Mouse (Mus musculus): ENCODE data around the gene Zdhhc19. TPM values are rescaled to one million over a fixed set of nuclear protein-coding genes. Genes with fewer than 3 reads are reported as not detected.

Gene Zdhhc19
- polyA plus RNA-seq, 1 experiment from 2014 or later, result 0.26 TPM

DNA sequence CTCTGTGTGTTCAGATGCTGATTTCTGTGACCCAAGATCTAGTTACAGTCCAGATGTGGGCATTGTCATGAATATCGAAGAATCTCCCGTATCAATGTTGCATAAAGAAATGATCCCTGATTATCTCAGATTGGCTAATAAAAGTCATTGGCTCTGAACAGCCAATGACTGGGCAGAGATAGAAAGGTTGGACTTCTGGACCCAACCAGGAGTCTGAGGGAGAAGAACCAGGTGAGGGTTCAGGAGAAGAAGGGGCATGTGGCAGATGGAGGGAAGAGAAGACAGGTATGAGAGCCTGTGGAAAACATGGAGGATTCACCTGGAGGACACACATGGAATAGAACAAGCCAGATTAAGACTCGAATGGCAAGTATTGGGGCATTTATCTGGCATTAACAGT is 92.5 kb downstream of the Zdhhc19 start:
- Histone ChIP-seq H3K4me2 (ENCODE audit: low read length) (no peak overlapping the region), H3K4me1 (ENCODE audit: control insufficient read depth, insufficient read depth, low read length) (no peaks in the 10 kb centered on the region), H3K9me3 (replicated peaks; ENCODE audit: control insufficient read depth, low read length, poor library complexity, severe bottlenecking) (no peaks in the 10 kb centered on the region), H3K36me3 (ENCODE audit: control insufficient read depth, insufficient read depth, low read length) (no peaks in the 10 kb centered on the region), H3K27me3 (ENCODE audit: control insufficient read depth, insufficient read depth, low read depth, low read length) (no peaks in the 10 kb centered on the region), H3K9ac (ENCODE audit: low read depth, low read length) (no peak overlapping the region), H3K4me3 (ENCODE audit: low read depth, low read length) (no peak overlapping the region), H3K27ac (ENCODE audit: low read length) (no peak overlapping the region)
- ATAC-seq, result no peak
- WGBS, result 90% methylated on average over 3 of the region's 3 CpGs

DNA sequence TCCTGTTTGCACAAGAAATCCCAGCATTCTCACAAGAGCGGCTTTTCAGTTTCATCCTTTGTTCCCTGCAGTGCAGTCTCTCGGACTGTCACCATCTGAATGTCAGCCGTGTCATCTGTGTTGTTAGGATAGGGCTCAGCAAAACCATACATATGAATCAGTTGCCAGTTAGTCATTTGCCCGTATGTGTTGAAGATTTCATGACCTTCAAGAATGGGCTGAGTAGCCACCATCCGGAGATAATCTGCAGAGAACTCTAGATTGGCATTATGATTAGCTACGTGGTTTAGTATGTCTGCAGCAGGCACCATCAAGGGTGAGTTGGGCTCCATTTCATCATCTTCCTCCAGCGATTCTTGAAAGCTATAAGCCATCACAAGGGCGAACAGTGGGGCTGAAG is 95.5 kb downstream of the Zdhhc19 start:
- H3K4me3 ChIP-seq (ENCODE audit: low read depth, low read length), result no peak overlapping the region
- no peak for ATAC-seq
- H3K9ac ChIP-seq (ENCODE audit: low read depth, low read length), result no peak overlapping the region
- H3K36me3 ChIP-seq (ENCODE audit: control insufficient read depth, insufficient read depth, low read length), result no peaks in the 10 kb centered on the region
- H3K4me1 ChIP-seq (ENCODE audit: control insufficient read depth, insufficient read depth, low read length), result no peaks in the 10 kb centered on the region
- H3K27ac ChIP-seq (ENCODE audit: low read length), result no peak overlapping the region
- H3K9me3 ChIP-seq (replicated peaks; ENCODE audit: control insufficient read depth, low read length, poor library complexity, severe bottlenecking), result no peaks in the 10 kb centered on the region
- H3K27me3 ChIP-seq (ENCODE audit: control insufficient read depth, insufficient read depth, low read depth, low read length), result no peaks in the 10 kb centered on the region
- H3K4me2 ChIP-seq (ENCODE audit: low read length), result no peak overlapping the region
- WGBS, result 64% methylated on average over 8 of the region's 8 CpGs

DNA sequence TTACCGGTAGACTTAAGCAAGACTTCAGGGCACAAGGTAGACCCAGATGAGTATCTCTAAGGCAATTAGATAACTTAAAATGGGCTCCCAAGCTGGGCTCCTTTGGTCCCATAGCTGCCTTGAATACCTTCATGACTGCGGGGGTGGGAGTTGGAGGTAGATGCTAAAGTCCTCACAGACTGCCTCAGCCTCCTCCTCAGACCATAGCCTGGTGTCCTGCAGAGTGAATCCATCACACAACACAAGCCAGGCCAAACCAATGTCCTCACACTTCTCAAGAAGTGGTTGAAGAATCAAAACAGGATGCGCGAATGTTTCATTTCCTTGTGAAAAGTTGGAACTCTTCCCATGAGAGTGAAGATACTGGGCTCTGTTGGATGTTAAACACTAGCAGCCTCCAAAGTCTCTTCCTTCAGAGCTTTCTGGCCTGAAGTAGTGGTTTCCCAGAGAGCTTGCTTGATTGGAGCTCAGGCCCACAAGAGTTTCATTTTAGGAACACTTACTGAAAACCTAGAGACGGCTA is 97.3 kb downstream of the Zdhhc19 start:
- H3K27me3 ChIP-seq (ENCODE audit: control insufficient read depth, insufficient read depth, low read depth, low read length), result no peaks in the 10 kb centered on the region
- H3K9ac ChIP-seq (ENCODE audit: low read depth, low read length), result no peak overlapping the region
- no peak overlapping the region for H3K4me3 ChIP-seq (ENCODE audit: low read depth, low read length)
- no peak overlapping the region for H3K4me2 ChIP-seq (ENCODE audit: low read length)
- ATAC-seq, result no peak
- no peak overlapping the region for H3K27ac ChIP-seq (ENCODE audit: low read length)
- WGBS, result 95% methylated on average over 5 of the region's 5 CpGs
- no peaks in the 10 kb centered on the region for H3K36me3 ChIP-seq (ENCODE audit: control insufficient read depth, insufficient read depth, low read length)
- H3K9me3 ChIP-seq (replicated peaks; ENCODE audit: control insufficient read depth, low read length, poor library complexity, severe bottlenecking), result no peaks in the 10 kb centered on the region
- no peaks in the 10 kb centered on the region; the same call in 1 of the 2 replicates for H3K4me1 ChIP-seq (ENCODE audit: control insufficient read depth, insufficient read depth, low read length)

DNA sequence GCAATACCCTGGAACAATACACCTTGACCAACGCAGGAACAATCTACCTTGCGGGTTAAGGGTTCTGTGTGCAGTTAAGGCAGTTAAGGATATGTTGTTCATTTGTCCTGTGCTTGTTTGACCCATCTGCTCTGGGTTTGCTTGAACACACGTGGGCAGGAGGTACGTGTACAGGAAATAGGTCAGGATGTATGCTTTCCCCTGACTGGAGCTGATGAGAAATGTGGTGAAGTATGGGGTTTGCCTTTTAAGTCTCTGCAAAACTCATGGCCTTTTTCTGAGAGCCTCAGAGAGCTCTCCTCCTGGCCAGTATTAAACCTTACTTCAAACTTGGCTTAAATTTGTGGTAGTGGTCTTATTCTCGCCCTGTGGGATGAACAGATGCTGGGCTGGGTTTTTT is 97.9 kb downstream of the Zdhhc19 start:
- H3K27ac ChIP-seq (ENCODE audit: low read length), result no peak overlapping the region
- WGBS, result 79% methylated on average over 5 of the region's 5 CpGs
- H3K4me1 ChIP-seq (ENCODE audit: control insufficient read depth, insufficient read depth, low read length), result no peaks in the 10 kb centered on the region; the same call in 1 of the 2 replicates
- no peaks in the 10 kb centered on the region for H3K27me3 ChIP-seq (ENCODE audit: control insufficient read depth, insufficient read depth, low read depth, low read length)
- H3K4me3 ChIP-seq (ENCODE audit: low read depth, low read length), result no peak overlapping the region
- no peak for ATAC-seq
- H3K9ac ChIP-seq (ENCODE audit: low read depth, low read length), result no peak overlapping the region
- no peaks in the 10 kb centered on the region for H3K36me3 ChIP-seq (ENCODE audit: control insufficient read depth, insufficient read depth, low read length)
- H3K9me3 ChIP-seq (replicated peaks; ENCODE audit: control insufficient read depth, low read length, poor library complexity, severe bottlenecking), result no peaks in the 10 kb centered on the region
- H3K4me2 ChIP-seq (ENCODE audit: low read length), result no peak overlapping the region

DNA sequence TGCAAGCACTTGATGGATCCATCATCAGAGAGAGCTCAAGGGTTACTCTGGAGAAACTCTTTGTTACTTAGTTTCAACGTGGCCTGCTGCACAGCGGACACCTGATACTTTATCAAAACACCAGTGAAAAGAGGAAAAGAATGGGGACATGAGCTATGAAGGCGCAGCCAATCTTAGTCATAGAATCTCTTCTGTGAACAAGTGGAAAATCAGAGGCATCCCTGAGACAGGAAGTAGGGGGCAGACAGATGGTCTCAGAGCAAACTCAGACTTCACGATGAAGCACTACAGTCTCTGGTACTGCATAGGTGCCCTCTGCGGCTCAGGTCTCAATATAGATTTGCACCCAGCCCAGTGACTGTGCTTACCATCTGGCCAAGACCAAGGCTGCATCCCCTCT is 98.6 kb downstream of the Zdhhc19 start:
- Histone ChIP-seq H3K4me2 (ENCODE audit: low read length) (no peak overlapping the region), H3K27ac (ENCODE audit: low read length) (no peak overlapping the region), H3K9me3 (replicated peaks; ENCODE audit: control insufficient read depth, low read length, poor library complexity, severe bottlenecking) (no peaks in the 10 kb centered on the region), H3K9ac (ENCODE audit: low read depth, low read length) (no peak overlapping the region), H3K36me3 (ENCODE audit: control insufficient read depth, insufficient read depth, low read length) (no peaks in the 10 kb centered on the region), H3K27me3 (ENCODE audit: control insufficient read depth, insufficient read depth, low read depth, low read length) (no peaks in the 10 kb centered on the region), H3K4me3 (ENCODE audit: low read depth, low read length) (no peak overlapping the region), H3K4me1 (ENCODE audit: control insufficient read depth, insufficient read depth, low read length) (no peaks in the 10 kb centered on the region; the same call in 1 of the 2 replicates)
- no peak for ATAC-seq
- WGBS, result 80% methylated on average over 5 of the region's 5 CpGs

DNA sequence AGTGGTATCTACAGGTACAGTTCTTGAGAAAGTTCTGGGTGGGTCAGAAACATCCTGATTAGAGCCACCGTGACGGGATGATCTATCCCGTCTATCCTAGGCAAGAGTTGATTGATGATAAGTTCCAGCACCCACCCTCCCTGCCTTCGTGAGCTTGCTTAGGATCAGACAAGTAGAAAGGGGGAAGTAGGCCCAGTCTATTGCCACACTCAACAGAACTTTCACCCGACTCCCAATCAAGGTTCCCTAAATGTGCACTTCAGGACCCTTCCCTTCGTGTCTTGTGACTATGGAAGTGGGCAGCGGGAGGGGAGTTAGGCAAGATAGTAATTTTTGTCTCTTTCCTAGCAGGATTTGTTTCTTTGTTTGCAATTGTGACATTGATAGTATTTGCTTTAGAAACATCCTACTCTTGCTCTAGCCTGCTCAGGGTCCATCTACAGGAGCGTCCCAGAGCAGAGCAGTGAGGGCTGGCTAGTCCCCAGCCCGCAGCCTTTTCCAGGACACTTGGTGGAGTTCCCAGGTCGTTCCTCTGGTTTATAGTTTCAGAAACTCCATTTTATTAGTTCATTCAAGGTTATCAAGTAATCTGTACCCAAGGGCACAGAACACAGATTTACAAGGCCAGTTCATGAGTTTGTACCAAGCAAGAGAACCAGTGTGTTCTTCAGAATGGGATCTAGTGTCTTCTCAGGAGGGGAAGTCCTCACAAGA is 99.2 kb downstream of the Zdhhc19 start:
- no peak overlapping the region for H3K4me2 ChIP-seq (ENCODE audit: low read length)
- no peaks in the 10 kb centered on the region for H3K9me3 ChIP-seq (replicated peaks; ENCODE audit: control insufficient read depth, low read length, poor library complexity, severe bottlenecking)
- 89% methylated on average over 10 of the region's 10 CpGs for WGBS
- no peaks in the 10 kb centered on the region for H3K27me3 ChIP-seq (ENCODE audit: control insufficient read depth, insufficient read depth, low read depth, low read length)
- no peak overlapping the region for H3K9ac ChIP-seq (ENCODE audit: low read depth, low read length)
- no peaks in the 10 kb centered on the region; the same call in 1 of the 2 replicates for H3K4me1 ChIP-seq (ENCODE audit: control insufficient read depth, insufficient read depth, low read length)
- ATAC-seq, result no peak
- no peak overlapping the region for H3K4me3 ChIP-seq (ENCODE audit: low read depth, low read length)
- no peaks in the 10 kb centered on the region for H3K36me3 ChIP-seq (ENCODE audit: control insufficient read depth, insufficient read depth, low read length)
- no peak overlapping the region for H3K27ac ChIP-seq (ENCODE audit: low read length)

DNA sequence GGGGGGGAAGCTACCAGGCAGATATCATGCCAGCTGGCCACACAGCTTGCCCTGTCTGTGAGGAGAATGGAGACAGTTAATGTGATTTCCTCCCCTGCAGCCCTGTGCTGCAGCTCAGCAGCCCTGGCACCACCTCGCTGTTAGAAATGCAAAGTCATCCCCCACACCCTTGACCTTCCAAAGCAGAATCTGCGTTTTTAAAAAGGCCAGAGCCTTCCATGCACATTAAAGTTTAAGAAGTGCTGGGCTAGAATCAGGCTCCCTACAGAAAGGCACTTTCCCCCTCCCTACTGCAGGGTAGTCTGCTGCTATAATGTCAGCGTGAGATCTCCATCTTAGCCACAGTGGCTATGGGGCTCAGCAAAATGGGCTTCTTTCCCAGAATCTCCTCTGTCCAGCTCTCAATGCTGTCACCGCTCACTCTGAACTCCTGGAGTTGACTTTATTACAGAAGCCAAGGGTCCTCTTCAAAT is 101.9 kb downstream of the Zdhhc19 start:
- H3K4me1 ChIP-seq (ENCODE audit: control insufficient read depth, insufficient read depth, low read length), result no peaks in the 10 kb centered on the region; the same call in 1 of the 2 replicates
- H3K9me3 ChIP-seq (replicated peaks; ENCODE audit: control insufficient read depth, low read length, poor library complexity, severe bottlenecking), result no peaks in the 10 kb centered on the region
- H3K9ac ChIP-seq (ENCODE audit: low read depth, low read length), result no peak overlapping the region
- H3K4me2 ChIP-seq (ENCODE audit: low read length), result no peak overlapping the region
- H3K36me3 ChIP-seq (ENCODE audit: control insufficient read depth, insufficient read depth, low read length), result no peaks in the 10 kb centered on the region
- peak; percentile 51; the same call in 1 of the 2 replicates for ATAC-seq
- WGBS, result 16% methylated on average over 4 of the region's 4 CpGs
- peak overlapping the region; percentile 33; the same call in 1 of the 2 replicates for H3K27ac ChIP-seq (ENCODE audit: low read length)
- no peaks in the 10 kb centered on the region for H3K27me3 ChIP-seq (ENCODE audit: control insufficient read depth, insufficient read depth, low read depth, low read length)
- H3K4me3 ChIP-seq (ENCODE audit: low read depth, low read length), result no peak overlapping the region

DNA sequence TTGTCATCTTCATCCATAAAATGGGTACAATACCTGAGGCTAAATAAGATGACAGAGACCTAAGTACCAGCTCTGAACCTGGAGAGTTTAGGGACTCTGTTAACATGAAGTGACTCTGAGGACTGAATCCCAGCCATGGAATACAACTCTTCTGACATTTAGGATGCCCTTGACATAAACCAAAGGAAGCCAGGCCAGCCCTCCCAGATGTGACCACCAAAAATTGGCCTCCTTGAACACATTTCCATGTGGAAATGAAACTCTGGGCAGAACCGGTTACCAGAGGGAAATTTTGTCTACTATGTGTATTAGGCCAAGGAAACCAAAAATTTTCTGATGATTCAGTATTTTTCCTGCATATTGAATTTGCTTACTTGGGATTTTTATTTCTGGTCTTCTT is 103.1 kb downstream of the Zdhhc19 start:
- Histone ChIP-seq H3K27me3 (ENCODE audit: control insufficient read depth, insufficient read depth, low read depth, low read length) (no peaks in the 10 kb centered on the region), H3K4me1 (ENCODE audit: control insufficient read depth, insufficient read depth, low read length) (no peaks in the 10 kb centered on the region; the same call in 1 of the 2 replicates), H3K4me2 (ENCODE audit: low read length) (no peak overlapping the region), H3K36me3 (ENCODE audit: control insufficient read depth, insufficient read depth, low read length) (no peaks in the 10 kb centered on the region), H3K27ac (ENCODE audit: low read length) (no peak overlapping the region), H3K4me3 (ENCODE audit: low read depth, low read length) (no peak overlapping the region), H3K9ac (ENCODE audit: low read depth, low read length) (no peak overlapping the region), H3K9me3 (replicated peaks; ENCODE audit: control insufficient read depth, low read length, poor library complexity, severe bottlenecking) (no peaks in the 10 kb centered on the region)
- no peak for ATAC-seq
- WGBS, result 97% methylated on average over 1 of the region's 1 CpGs

DNA sequence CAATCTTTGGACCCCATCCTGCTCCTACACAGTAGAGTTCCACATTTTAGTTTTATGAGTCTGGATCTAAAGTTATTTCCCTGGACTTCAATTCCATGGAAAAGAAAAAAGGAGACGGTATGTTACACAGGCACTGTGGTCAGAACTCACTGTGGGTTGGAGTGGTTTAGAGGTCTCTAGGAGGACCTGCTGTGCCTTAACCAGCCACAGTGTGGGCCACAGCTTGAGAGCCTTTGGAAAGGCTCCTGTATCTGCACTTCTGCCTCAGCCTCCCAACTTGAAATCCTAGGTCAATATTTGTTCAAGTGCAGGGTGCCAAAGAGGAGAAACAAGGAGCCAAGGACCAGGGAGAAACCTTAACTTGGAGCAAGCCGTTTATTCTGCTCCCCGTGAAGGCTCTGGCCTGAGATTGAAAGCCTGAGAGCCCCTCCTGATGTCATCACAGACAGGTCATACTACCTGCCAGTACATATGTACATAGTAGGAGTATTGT is 106.2 kb downstream of the Zdhhc19 start:
- WGBS, result 83% methylated on average over 3 of the region's 3 CpGs
- Histone ChIP-seq H3K4me2 (ENCODE audit: low read length) (no peak overlapping the region), H3K36me3 (ENCODE audit: control insufficient read depth, insufficient read depth, low read length) (no peaks in the 10 kb centered on the region), H3K4me3 (ENCODE audit: low read depth, low read length) (no peak overlapping the region), H3K27ac (ENCODE audit: low read length) (no peak overlapping the region), H3K9ac (ENCODE audit: low read depth, low read length) (no peak overlapping the region), H3K4me1 (ENCODE audit: control insufficient read depth, insufficient read depth, low read length) (no peaks in the 10 kb centered on the region; the same call in 1 of the 2 replicates), H3K9me3 (replicated peaks; ENCODE audit: control insufficient read depth, low read length, poor library complexity, severe bottlenecking) (no peaks in the 10 kb centered on the region), H3K27me3 (ENCODE audit: control insufficient read depth, insufficient read depth, low read depth, low read length) (no peaks in the 10 kb centered on the region)
- ATAC-seq, result no peak
